Mouse (Mus musculus) cerebellum, adult 2 months (tissue): ENCODE measurements at regions not wholly inside any gene's neighbourhood (a gene's known extent, or its start where the extent isn't known, plus 50 kb on each side); places are given as distances from the start of the nearest gene placed in this dataset.

ENCODE experiments used
- DNase-seq, 2 experiments: peaks; one replicate each; pipeline ENCODE4 v3.0.0; 2021
- H3K27ac ChIP-seq: fragments of 200-500 bp; 2 replicates; pipeline ENCODE4 v1.5.1; 2012; ENCODE audit warnings: low read length, control low read depth, inconsistent platforms; ENCODE audit not compliant: insufficient read depth
- H3K27me3 ChIP-seq: fragments of 200-500 bp; 2 replicates; pipeline ENCODE4 v1.6.1; 2012; ENCODE audit warnings: inconsistent platforms, mild to moderate bottlenecking, low read length, moderate library complexity; ENCODE audit not compliant: control insufficient read depth, insufficient read depth
- H3K4me1 ChIP-seq: fragments of 200-500 bp; 2 replicates; pipeline ENCODE4 v1.6.1; 2011; ENCODE audit warnings: low read length; ENCODE audit not compliant: control insufficient read depth, insufficient read depth
- H3K4me3 ChIP-seq: fragments of 200-500 bp; replicated peaks from 2 replicates; pipeline ENCODE3; 2011; ENCODE audit warnings: mild to moderate bottlenecking, low read depth, low read length, control low read depth; ENCODE audit not compliant: insufficient read depth
- CTCF ChIP-seq: fragments of 200-500 bp; IDR thresholded peaks from 2 replicates; pipeline ENCODE4 v1.5.1; 2011; ENCODE audit warnings: low read depth, mild to moderate bottlenecking, control low read depth, low read length, moderate library complexity, borderline replicate concordance; ENCODE audit not compliant: insufficient read depth
- POLR2A ChIP-seq: fragments of 200-500 bp; IDR thresholded peaks from 2 replicates; pipeline ENCODE4 v1.6.1; 2011; ENCODE audit warnings: low read length, control low read depth, borderline replicate concordance; ENCODE audit not compliant: insufficient read depth
- WGBS: fragments of 180-500 bp; shearing (Covaris S2); methylation state at CpG from one replicate; pipeline ENCODE4 v1.1.7; 2018; 5-methylcytosine and 5-hydroxymethylcytosine counted together

DNA sequence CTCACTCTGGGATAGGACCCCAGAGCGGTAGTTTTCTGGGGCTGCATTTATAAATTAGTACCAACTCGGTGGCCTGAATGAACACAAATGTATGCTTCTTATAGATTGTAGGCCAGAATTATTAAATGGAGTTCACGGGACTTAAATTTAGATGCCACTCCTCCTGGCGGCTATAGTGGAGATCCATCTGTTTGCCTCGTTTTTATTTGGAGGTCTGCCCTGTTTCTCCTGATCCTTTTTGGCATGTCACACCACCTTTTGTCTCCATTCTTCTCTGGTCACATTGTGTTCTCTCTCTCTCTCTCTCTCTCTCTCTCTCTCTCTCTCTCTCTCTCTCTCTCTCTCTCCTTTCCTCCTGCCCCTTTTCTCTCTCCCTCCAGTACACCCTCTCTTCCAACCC lies 217.5 kb downstream of the Pik3r1 start:
- H3K4me3 ChIP-seq: no peak overlapping the region
- TF ChIP-seq POLR2A (no peak), CTCF (no peak)
- WGBS: 27% methylated on average over 5 of the region's 5 CpGs
- H3K27ac ChIP-seq: no peak overlapping the region; the same call in 1 of the 2 replicates
- peak; percentile 54 to 84 for DNase-seq
- H3K4me1 ChIP-seq: peaks cover 11% of the 10 kb centered on the region
- H3K27me3 ChIP-seq: no peaks in the 10 kb centered on the region

- no peak for DNase-seq
- peaks cover 11% of the 10 kb centered on the region for H3K4me1 ChIP-seq
- H3K27me3 ChIP-seq: no peaks in the 10 kb centered on the region
These were observed 220.1 kb downstream of the Pik3r1 start for GRCm38 (mm10) chr13:101547887-101548286.

DNA sequence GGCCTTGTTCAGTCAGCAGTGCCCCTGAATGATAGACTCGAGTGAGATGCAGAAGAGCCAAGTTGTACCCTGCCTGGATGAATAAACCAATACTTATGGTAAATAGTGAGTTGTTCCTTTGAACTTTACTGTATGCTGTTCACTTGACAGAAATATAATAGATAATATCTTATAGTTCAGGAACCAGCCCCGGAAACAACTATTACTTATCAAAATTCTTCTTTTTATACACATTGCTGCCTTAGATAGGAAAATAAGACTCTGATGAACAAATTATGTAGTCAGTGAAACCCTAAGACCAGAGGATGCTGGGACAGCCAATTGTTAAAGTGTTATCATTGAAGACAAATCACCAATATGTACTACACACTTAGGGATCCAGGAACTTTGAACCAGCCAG lies 220.7 kb downstream of the Pik3r1 start:
- peaks cover 11% of the 10 kb centered on the region for H3K4me1 ChIP-seq
- no peak overlapping the region for H3K4me3 ChIP-seq
- DNase-seq: no peak
- H3K27ac ChIP-seq: no peak overlapping the region
- 76% methylated on average over 2 of the region's 2 CpGs for WGBS
- H3K27me3 ChIP-seq: no peaks in the 10 kb centered on the region
- no peak for TF ChIP-seq POLR2A
- TF ChIP-seq CTCF: no peak

More at GRCm38 (mm10) chr13:101547887-101548286, 220.1 kb downstream of the Pik3r1 start:
- H3K4me3 ChIP-seq: no peak overlapping the region
- no peak overlapping the region for H3K27ac ChIP-seq
- 66% methylated on average over 6 of the region's 6 CpGs for WGBS
- TF ChIP-seq CTCF (no peak), POLR2A (no peak)

DNA sequence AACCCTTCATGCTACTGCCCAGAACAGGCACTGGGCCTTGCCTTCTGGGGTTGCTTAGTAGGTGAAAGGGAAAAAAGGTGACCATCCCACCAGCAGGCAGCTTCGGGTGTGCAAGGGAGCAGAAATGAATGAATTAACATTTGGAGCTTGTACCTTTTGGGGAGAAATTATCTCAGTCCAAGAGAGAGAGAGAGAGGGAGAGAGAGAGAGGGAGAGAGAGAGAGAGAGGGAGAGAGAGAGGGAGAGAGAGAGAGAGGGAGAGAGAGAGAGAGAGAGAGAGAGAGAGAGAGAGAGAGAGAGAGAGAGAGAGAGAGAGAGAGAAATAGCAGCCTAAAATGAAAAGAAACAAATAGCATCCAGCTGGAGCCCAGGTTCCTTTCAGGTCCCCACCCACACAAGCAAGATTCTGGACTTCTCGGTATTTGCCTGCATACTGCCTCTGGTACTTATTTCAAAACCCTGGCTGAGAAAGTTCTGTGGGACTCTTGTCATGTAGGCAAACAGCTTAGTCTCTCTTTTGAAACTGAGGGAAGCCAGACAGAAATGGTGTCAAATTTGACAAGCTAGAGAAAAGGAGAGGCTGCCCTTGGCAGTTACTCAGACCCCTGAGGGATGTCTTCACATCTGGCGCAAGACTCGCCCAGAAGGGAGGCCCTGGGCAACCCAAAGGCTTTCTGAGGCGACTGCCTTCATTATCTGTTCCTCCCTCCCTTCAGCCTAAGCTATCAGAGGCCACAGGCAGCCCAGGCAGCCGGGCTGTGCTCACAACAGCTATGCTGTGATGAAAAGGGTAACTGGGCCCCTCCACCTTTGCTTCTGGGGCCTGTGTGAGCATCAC lies 222.5 kb downstream of the Pik3r1 start:
- Histone ChIP-seq H3K27ac (no peak overlapping the region), H3K4me3 (no peak overlapping the region), H3K27me3 (no peaks in the 10 kb centered on the region), H3K4me1 (peaks cover 5% of the 10 kb centered on the region; the same call in 1 of the 2 replicates)
- TF ChIP-seq POLR2A (no peak), CTCF (no peak)
- DNase-seq: no peak
- 75% methylated on average over 6 of the region's 6 CpGs for WGBS

DNA sequence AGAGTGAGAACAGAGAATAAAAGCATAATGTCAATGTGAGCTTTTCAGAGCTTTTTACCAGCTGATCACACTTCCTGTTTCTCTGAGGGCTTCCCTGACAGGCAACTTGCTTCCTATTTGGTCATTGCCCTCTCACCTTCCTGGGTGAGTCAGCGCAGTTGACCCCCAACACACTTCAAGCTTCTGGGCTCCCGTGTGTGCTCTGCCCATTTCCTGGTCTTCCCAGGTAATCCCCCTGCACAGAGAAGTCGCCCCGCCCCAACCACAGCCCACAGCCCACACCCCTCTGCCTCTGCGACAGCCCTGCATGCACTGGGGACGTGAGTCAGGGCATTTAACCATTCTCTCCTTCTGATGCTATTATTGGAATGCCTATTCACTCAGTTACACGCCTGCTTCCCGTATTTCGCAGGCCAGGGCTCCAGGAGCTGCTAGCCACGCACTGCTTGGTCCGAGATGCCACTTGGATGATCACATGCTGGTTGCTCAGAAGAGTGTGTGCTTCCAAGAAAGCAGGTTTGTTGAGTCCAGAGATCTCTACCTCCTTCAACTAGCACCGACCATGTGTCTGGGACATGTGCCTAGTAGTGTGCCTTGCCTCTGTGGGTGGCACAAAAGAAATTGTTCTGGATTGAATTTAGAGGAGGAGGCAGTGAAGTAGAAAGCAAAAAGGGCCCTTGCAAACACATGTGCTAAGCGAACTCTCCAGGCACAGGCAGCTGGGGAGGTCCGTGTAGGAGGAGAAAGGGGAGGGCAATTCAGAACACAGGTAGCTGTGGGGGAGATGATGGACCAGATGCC lies 227.4 kb downstream of the Pik3r1 start:
- no peak for DNase-seq
- Histone ChIP-seq H3K27ac (no peak overlapping the region), H3K4me1 (no peaks in the 10 kb centered on the region), H3K27me3 (no peaks in the 10 kb centered on the region), H3K4me3 (no peak overlapping the region)
- TF ChIP-seq CTCF (no peak), POLR2A (no peak)
- 70% methylated on average over 14 of the region's 14 CpGs for WGBS

- Histone ChIP-seq H3K4me3 (no peak overlapping the region), H3K27ac (no peak overlapping the region), H3K4me1 (no peaks in the 10 kb centered on the region), H3K27me3 (no peaks in the 10 kb centered on the region)
- WGBS: 97% methylated on average over 1 of the region's 1 CpGs
- no peak for DNase-seq
- no peak for TF ChIP-seq POLR2A
- TF ChIP-seq CTCF: no peak
These were observed 229.9 kb downstream of the Pik3r1 start for GRCm38 (mm10) chr13:101538110-101538509.

- WGBS: 98% methylated on average over 1 of the region's 1 CpGs
- no peak for TF ChIP-seq POLR2A
- TF ChIP-seq CTCF: no peak
- H3K4me3 ChIP-seq: no peak overlapping the region
These were observed 232.0 kb downstream of the Pik3r1 start for GRCm38 (mm10) chr13:101536019-101536418.

DNA sequence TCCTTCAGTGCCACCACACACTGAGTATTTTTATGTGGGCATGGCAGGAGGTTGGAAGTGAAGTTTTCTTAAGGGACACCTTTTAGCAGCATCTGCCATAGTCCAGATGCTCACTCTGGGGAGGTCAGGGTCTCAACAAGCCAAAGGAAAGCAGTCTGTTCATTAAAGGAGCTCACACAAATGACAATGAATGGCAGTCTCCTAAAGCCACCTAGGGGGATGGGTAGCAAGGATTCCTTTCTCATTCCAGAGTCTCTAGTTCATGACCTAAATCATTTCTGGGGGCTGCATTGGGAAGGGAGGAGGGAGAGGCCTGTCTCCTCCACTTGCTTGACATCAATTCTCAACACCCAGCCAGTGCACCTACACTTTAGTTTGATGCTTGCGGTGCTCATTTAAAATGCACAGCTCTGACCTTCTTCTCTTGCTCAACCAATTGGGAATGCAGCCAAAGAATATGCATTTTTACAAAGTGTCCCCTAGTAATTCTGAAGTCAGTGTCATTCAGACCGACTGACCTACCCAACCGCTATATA lies 232.6 kb downstream of the Pik3r1 start:
- Histone ChIP-seq H3K4me3 (no peak overlapping the region), H3K4me1 (no peaks in the 10 kb centered on the region), H3K27ac (no peak overlapping the region), H3K27me3 (no peaks in the 10 kb centered on the region)
- DNase-seq: no peak
- TF ChIP-seq CTCF (no peak), POLR2A (no peak)
- WGBS: 73% methylated on average over 3 of the region's 3 CpGs

More at GRCm38 (mm10) chr13:101536019-101536418, 232.0 kb downstream of the Pik3r1 start:
- no peak overlapping the region for H3K27ac ChIP-seq
- DNase-seq: no peak
- no peaks in the 10 kb centered on the region for H3K4me1 ChIP-seq
- H3K27me3 ChIP-seq: no peaks in the 10 kb centered on the region
